Mouse (Mus musculus) testis, adult 2 months (tissue): ENCODE results near the gene Kcne1.
A peak's percentile ranks its signal among the peaks of the same experiment; 100 is the strongest.

Experiments
- CTCF ChIP-seq: fragments of 200-500 bp; IDR thresholded peaks from 2 replicates; pipeline ENCODE4 v1.5.1; 2012; ENCODE audit warnings: low read depth, mild to moderate bottlenecking, inconsistent platforms, low read length, moderate library complexity; ENCODE audit not compliant: control insufficient read depth, insufficient read depth, insufficient replicate concordance
- POLR2A ChIP-seq: fragments of 200-500 bp; IDR thresholded peaks from 2 replicates; pipeline ENCODE4 v1.6.1; 2012; ENCODE audit warnings: low read depth, mild to moderate bottlenecking, inconsistent platforms, low read length, moderate library complexity; ENCODE audit not compliant: control insufficient read depth

- TF ChIP-seq CTCF = peak; percentile 66
- no peak for TF ChIP-seq POLR2A
These were observed 45.1 kb downstream of the Kcne1 start for GRCm38 (mm10) chr16:92313953-92314741.
